Mouse (Mus musculus): ENCODE data around the gene Sectm1a.
"Not testable (repeated sequence)": the region's sequence is repeated elsewhere in the genome, so short reads cannot be mapped to it uniquely, and the experiment has no call there.

The Sectm1a gene

DNA sequence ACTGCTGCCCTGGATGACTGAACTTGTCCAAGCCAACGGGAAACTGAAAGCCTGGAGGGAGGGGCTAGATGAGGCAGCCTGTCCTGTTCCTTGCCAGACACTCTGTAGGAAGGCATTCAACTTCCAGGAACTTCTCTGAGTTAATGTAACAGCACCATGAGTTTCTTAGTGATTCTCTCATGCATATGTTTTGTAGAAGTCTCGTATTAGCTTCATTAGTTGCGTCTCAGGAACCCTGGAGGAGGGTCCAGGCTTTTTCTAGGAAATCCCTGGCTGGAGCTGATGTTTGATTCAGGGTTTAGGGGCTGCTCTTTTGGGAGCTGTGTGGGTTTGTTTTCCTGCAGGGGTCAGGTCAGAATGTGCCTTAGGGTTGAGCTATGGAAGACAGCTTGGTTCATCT is at the start of gene Sectm1a:
Sectm1a (minus strand) TSS at position 101 of the 400 bp plus-strand sequence.
- DNase-seq (ENCODE audit: low spot score in 2 of 2): no peak

DNA sequence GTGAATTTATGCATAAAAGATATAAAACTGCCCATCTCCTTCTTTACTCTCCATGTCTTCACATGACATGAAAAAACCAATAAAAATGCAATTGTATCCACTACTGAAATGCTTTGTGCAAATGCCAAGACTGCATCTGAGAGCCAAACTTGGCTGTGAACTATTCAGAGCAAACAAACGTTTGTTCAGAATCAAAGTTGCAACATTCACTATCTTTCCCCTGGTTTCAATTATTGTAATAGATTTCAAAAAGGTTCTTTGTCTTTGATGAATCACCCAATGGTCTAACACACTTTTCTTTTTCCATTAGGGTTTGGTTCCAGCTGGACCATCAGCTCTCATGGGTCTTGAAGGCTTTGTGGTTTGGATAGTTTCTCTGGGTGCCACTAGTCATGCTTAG is 48.6 kb upstream of the Sectm1a start:
- DNase-seq (ENCODE audit: low spot score in 2 of 2): no peak

DNA sequence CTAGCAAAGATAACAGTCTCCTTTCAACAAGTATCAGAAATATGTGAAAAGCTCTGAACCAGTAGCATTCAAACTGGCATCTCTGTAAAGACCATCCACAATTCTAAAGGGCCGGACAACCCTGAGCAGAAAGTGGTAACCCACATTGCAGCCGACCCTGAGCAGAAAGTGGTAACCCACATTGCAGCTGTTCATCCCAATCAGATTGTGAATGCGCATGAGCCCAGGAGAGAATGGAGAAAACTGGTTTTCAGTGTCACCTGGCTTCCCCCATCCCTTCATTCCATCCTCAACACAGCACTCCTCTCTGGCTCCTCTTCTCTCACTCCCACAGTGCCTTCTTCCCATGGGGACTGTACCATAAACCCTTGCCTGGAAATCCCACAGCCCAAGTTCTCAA is 46.4 kb upstream of the Sectm1a start:
- DNase-seq (ENCODE audit: low spot score in 2 of 2): no peak

DNA sequence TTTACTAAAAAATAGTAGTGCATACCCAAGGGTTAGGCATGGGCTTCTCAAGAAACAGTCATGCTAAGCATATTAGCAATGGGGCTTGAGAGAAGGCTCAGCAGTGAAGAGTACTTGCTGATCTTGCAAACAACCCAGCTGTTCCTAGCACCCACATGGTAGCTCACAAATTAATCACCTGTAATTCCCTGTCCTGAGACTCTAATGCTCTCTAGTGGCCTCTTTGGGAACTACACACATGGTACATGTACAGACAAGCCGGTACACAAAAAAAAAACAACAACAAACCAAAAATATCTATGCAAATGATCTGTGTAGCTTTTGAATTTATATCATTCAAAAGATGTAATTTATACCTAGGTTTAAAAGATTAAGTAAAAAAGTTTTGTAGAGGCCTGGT is 45.4 kb upstream of the Sectm1a start:
- DNase-seq (ENCODE audit: low spot score in 2 of 2): no peak

DNA sequence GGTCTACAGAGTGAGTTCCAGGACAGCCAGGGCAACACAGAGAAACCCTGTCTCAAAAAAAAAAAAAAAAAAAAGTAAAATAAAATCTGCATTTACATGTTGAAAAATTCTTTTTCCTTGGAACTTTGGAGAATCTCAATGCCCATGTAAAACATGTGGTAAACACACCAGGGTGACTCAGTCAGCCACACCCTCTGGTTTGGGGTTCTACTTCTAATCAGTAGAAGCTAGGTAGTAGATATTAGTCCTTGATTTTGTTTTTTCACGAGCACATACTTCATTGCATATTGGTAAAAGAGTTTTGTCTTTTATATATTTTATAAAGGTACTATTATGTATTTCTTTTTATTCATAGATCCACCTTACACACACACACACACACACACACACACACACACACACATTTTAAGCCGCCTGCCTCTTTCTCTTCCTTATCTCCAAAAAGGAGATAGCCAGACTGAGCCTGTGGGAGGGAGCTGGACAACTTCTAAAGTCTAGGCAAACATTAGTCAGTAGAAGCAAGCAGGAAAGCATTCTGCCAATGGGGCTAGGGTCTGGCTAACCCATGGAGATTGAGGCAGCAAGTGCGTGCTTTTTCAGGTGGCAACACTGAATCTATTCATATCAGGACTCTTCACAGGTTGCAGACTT is 44.6 kb upstream of the Sectm1a start:
- DNase-seq (ENCODE audit: low spot score in 2 of 2): no peak

DNA sequence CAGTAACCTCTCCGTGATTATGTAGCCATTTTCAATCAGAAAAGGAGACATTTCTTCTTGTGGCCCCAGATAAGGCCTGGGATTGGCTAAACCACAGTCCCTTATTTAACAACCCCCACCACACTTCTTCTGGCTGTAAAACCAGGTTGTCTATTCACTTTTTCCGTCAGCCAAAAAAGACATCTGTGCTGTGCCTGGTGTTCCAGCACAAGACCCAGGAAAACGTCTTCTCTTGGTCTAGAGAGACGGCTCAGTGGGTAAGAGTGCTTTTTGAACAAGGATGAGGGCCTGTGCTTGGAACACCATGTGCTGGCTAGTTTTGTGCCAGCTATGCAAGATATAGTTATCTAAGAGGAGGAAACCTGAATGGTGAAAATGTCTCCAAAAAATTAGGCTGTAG is 42.4 kb upstream of the Sectm1a start:
- DNase-seq (ENCODE audit: low spot score in 2 of 2): peak in 1 of 2 experiments; percentile 12

DNA sequence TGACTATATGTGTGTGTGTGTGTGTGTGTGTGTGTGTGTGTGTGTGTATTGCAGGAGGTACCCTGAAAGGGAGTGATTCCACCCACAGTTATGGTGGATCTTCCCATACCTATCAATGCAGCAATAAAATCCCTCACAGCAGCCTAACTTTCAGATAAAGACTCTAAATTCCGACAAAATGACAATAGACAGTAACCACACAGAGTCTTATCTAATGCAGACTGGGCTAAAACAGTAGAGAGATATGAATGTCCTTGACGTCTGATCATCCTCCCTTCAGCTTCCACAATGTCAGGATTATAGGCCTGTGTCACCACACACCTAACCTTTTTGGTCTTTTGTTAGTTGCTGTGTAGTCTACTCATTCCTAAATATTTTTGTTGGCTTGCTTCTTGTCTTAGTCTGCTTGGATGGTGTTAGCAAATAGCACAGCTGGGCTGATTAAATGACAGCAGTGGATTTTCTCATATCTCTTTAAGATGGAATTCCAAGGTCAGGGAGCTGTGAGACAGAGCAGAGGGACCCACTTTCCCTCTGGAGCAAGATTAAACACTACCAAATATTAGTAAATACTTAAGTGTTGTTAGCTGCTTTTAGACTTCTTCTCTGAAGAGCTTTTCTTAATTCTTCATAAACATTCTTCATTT is 41.1 kb upstream of the Sectm1a start:
- no peak for DNase-seq (ENCODE audit: low spot score in 2 of 2)

DNA sequence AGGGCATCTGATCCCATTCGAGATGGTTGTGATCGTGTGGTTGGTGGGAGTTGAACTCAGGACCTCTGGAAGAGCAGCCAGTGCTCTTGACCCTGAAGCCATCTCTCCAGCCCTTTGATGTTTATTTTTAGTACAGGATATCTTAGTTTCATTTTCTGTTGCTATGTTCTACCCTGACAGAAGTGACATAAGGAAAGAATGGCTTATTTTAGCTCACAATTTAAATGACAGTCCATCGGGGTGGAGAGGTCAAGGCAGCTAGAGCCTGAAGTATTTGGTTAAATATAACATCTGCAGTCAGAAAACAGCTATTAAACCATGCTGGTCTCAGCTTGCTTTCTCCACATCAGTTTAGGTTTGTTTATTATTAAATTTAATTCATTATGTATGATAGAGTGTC is 40.1 kb upstream of the Sectm1a start:
- no peak for DNase-seq (ENCODE audit: low spot score in 2 of 2)

DNA sequence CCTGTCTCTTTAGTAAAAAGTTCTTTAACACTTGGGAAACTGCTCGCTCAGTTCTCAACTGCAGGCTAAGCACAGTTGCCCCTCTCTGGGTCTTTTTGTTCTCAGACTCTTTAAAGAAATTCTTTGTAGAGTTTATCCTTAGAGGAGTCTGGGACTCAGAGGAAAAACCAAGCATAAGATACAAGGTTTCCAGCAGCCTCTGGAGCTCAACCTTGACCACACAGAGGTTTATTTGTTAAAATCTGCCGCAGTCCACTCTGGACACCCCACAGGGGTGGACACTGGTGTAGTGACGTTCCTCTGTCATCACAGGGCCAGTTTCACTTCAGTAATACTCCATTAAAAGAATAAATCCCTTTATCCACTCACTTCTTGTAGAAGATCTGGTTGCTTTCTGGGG is 37.6 kb upstream of the Sectm1a start, which contains the start of gene Tex19.2:
Tex19.2 (minus strand) TSS at position 101 of the 400 bp plus-strand sequence.
- DNase-seq (ENCODE audit: low spot score in 2 of 2): no peak

DNA sequence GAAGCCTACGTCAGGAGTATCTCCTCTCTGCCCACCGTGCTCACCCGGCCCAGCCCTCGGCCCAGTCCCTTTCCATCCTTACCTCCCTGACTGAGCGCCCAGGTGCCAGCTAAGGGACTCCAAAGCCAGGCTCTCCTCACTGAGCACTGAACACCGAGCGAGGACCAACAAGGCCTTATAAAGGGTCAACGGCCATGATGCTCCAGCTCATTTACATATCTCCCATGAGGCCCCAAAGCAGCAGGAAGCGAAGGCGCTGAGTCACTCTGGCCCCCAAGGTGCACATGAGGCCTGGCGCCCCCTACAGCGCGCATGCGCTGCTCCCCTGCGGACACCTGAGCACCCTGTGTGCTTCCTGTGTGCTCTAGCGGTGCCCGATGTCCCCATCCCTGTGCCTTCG is 37.1 kb upstream of the Sectm1a start:
- no peak for DNase-seq (ENCODE audit: low spot score in 2 of 2)

DNA sequence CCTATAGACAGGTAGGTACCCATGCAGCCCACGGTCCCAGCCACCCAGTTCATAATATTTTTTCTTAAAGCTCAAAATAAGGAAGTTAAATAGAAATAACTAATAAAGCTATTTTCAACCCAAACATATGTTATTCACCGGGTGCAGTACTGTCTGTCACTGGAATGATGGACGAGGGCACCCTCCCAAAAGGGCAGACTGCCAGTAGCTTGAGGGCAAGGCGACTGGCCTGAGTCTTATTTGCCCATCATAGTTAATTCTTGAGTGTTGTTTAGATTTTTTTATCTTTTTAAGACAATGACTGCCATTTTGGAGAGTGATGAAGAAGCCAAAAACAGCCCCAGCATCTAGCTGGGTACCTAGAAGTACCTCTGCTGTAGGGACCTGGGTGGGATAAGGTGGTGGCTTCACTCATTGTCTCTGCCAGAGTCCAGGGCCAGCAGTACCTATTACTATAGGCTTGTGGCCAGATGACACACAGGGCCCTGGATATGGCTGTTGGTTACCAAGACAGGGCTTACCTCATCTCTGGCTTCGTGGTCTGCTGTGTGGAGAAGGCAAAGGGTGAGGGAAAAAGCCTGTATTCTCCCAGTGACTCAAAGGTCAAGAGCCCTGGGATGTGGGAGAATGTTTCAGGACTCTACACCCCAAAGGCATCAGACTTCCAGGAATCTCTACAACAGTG is 31.2 kb upstream of the Sectm1a start:
- DNase-seq (ENCODE audit: low spot score in 2 of 2): no peak

DNA sequence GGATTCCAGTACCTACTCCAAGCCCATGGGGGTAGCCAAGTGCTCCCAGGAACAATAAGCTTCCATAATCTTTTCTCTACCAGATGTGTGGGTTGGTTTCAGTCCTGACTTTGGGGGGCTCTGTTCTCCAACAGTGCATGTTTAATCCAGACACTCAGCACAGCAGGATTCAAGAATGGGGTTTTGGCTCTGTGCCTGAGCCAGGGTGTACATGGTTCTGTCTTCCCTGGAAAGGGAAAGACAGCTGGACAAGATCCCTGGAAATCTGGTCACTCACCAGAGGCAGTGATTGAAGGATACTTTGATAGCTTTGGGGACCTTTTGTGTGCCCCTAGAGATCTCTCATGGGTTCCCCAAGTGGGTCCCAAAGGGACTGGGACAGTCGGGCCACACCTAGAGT is 30.6 kb upstream of the Sectm1a start:
- DNase-seq (ENCODE audit: low spot score in 2 of 2): no peak

DNA sequence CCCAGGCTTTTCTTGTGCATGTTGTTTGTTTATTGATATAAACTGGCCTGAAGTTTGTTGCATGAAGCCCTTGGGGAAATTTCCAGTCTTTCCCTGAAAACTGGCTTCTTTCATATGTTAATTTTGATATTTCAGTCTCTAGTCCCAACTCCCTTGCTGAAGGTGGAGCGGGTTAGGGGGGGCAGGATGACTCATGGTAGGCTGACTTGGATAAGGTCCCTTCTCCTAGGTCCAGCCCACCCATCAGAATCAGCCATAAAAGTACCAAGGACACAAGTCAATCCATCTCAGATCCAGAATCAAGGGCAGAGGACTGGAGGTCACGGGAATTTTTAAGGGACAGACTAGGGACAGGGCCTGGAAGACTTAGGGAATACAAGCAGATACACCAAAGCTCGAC is 30.0 kb upstream of the Sectm1a start:
- DNase-seq (ENCODE audit: low spot score in 2 of 2): no peak

DNA sequence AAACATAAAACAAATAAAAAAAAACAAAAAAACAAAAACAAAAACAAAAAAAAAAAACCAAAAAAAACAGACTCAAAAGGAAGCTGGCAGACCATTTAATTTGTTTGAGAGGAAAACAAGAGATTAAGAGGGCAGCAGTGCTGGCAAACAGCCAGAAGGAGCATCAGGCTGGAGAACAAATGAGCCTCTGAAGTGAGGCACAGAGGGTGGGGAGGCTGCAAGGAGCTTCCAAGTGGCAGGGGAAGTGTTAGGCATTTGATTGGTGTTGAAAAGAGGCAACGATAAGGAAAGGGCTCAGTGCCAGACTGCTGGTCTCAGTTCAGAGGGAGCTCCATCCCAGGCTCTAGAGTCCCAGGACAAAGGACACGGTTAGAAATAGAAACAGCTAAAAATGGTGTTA is 29.0 kb upstream of the Sectm1a start:
- no peak for DNase-seq (ENCODE audit: low spot score in 2 of 2)

DNA sequence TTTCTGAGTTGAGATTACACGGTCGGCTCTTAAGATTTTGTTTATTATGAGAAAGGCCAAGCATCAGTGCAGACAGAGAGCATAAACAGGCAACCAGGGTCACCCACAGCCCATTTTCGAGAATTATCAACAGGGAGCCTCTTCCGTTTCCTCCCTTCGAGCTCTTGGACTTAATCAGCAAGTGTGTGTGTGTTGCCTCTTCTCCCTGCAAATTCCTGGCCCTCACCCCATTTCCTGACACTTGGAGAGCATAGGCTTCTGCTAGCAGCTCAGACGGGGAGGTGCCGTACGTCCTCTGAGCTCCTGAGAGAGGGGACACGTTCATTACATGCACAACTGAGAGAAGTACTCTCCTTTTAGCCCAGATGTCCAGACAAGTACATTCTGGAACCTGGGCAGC is 27.0 kb upstream of the Sectm1a start:
- no peak for DNase-seq (ENCODE audit: low spot score in 2 of 2)

DNA sequence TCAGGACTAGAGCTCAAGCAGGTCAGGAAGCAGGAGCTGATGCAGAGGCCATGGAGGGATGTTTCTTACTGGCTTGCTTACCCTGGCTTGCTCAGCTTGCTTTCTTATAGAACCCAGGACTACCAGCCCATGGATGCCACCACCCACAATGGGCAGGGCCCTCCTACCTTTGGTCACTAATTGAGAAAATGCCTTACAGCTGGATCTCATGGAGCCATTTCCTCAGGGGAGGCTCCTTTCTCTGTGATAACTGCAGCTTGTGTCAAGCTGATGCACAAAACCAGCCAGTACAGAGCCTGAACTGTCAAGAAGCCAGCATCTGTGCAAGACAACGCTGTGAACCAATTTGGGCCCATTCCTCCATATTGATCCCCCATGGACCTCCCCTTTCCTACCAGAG is 26.2 kb upstream of the Sectm1a start:
- not testable (repeated sequence) for DNase-seq (ENCODE audit: low spot score in 2 of 2)

DNA sequence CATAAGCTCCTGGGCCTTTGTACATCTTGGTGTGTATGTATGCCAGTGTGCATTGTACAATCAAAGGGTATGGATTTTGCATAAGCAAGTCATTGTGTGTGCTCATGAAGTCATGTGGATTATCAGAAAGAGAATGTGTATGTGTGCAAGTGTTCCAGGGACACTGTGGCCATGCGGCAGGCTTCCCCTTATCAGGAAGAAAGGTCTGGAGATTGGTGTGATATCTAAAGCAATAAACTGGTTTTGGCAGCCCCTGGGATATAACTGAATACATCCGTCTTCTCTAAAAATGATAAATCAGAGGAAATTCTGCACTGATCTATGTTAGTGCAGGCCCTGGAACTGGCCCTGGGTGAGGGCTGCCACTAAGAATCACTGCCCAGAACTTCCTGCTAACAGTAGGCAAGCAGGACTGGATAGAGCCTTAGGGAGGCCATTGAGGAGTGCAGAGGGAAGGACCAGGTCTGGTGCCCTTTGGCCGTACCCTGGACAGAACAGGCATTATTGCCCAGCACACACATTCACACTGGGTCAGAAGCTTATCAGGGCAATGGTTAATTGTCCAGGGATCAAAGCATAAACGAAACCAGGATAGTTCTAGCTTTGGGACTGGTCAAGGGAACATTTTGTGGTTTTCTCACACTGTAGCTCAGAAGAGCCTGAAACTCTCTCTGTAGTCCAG is 20.2 kb upstream of the Sectm1a start:
- DNase-seq (ENCODE audit: low spot score in 2 of 2): no peak

DNA sequence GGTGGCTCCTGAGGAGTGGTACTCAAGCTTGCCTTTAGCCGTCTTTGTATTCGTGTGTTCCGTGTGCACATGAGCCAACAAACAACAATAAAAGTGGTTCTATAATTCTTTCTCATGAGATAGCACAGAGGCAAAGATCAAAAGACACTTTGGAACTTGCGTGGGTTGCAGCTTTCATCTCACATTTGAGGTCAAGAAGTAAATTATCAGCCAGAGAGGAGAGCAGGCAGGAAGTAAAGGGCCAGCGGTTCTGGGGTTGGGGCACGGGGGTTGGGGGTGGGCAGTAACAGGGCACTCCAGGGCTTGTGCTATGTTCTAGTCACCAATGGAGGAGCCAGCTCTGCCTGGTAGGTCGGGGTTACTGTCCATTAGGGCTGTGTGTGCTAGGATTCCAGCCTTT is 19.7 kb upstream of the Sectm1a start:
- DNase-seq (ENCODE audit: low spot score in 2 of 2): no peak

DNA sequence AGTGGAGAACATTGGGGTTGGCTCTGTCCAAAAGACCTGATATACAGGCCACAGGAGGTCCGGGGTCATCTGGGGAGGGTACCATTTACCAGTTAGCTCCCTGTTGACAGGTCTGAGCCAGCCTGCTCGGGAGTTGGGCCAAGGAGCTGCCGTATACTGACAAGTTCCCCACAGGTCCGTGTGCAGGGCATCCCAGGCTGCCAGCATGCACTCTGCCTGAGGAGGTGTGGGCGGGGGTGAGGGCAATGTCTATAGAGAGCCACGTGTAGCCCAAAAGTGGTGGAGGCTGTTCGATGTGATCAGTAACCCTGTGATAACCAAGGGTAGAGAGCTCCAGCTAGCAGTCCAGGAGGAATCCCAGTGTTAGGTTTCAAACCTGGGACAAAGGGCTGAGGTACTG is 18.7 kb upstream of the Sectm1a start:
- DNase-seq (ENCODE audit: low spot score in 2 of 2): no peak

DNA sequence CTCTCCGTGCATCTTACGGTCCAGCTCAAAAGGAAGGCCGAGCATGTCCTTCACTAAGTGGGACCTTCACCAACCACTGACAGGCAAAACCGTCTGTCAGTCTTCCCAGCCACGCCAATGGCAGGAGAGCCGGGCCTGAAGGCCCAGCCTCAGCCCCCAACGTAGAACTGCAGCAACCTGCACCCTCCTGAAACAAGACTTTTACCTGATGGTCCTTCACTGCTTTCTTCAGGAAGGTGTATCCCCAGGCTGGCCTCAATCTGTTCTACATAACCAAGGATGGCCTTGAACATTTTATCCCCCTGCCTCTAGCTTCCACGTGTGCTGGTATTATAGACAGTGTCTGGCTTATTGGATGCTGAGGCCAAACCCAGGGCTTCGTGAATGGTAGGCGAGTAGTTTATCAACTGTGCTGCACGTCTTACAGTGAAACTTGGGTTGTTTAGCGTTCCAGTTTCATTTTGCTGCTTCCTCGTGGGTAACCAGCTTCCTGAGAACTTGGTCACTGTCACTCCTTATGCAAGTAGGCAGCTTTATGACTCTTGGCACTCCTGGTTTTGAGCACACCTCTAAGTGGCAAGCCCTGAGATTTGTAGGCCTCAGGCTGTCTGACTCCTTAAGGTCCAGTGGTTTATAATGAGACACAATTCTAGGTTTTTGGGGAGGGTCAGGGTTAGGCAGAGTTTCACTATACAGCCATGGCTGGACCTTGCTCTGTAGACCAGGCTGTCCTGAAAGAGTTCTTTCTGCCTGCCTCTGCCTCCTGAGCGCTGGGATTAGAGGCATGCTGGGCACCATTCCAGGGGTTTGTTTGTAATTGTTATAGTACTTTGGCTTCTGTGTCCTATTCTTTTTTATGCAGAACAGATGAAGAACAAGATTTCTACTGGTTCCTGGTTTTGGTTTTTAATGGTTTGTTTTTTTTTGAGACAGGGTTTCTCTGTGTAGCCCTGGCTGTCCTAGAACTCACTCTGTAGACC is 11.9 kb upstream of the Sectm1a start:
- no peak for DNase-seq (ENCODE audit: low spot score in 2 of 2)

DNA sequence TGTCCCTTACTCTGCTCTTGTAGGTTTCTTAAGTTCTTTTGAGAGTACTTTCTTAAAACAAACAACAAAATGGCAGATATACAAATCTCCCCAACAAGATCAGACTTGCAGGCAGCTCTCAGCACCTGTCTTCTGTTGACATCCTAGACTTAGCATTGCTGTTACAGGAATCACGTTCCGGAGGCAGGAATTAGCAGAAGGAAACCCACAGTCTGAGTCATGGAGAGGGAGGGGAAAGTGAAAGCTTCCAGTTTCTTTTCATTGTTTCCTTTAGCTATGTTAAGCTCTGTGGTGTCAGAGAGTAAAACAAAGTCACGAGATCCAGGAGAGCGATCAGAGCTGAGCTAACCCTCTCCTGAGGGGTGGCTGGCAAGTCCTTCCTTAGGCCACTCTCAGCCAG is 9.9 kb upstream of the Sectm1a start:
- DNase-seq (ENCODE audit: low spot score in 2 of 2): no peak

Data from left cerebral cortex, adult 9 months (tissue).